Mouse (Mus musculus) bone marrow, adult 2 months (tissue): Measurements from ENCODE around the gene Irak3. TPM values are rescaled to one million over a fixed set of nuclear protein-coding genes. Genes with fewer than 3 reads are reported as not detected.

ENCODE experiments used
- H3K27ac ChIP-seq: fragments of 200-500 bp; 2 replicates; pipeline ENCODE4 v1.5.1; 2012; ENCODE audit warnings: low read depth, mild to moderate bottlenecking, control low read depth, inconsistent platforms, low read length; ENCODE audit not compliant: control insufficient read depth, poor library complexity, insufficient read depth
- H3K4me1 ChIP-seq: fragments of 200-500 bp; 2 replicates; pipeline ENCODE4 v1.6.1; 2011; ENCODE audit warnings: low read length; ENCODE audit not compliant: control insufficient read depth, insufficient read depth
- H3K4me3 ChIP-seq: fragments of 200-500 bp; replicated peaks from 2 replicates; pipeline ENCODE3; 2011; ENCODE audit warnings: mild to moderate bottlenecking, low read depth, low read length, control low read depth; ENCODE audit not compliant: control insufficient read depth
- CTCF ChIP-seq: fragments of 200-500 bp; IDR thresholded peaks from 2 replicates; pipeline ENCODE4 v1.5.1; 2011; ENCODE audit warnings: low read length, control low read depth; ENCODE audit not compliant: control insufficient read depth, insufficient read depth
- POLR2A ChIP-seq: fragments of 200-500 bp; IDR thresholded peaks from 2 replicates; pipeline ENCODE4 v1.6.1; 2011; ENCODE audit warnings: low read depth, mild to moderate bottlenecking, control low read depth, low read length, borderline replicate concordance; ENCODE audit not compliant: control insufficient read depth
- WGBS: fragments of 180-500 bp; shearing (Covaris S2); methylation state at CpG from one replicate; pipeline ENCODE4 v1.1.7; 2018; 5-methylcytosine and 5-hydroxymethylcytosine counted together
- polyA plus RNA-seq: library from polyadenylated mRNA; stranded (reverse); fragments of >200 nt; gene quantifications from 2 replicates; pipeline ENCODE4 v1.2.4, GENCODE M21; 2011; ENCODE audit warnings: low replicate concordance; ENCODE audit not compliant: missing spikeins, insufficient read depth, insufficient read length

Gene Irak3
- polyA plus RNA-seq, 1 experiment: 14.3 TPM

- H3K4me3 ChIP-seq: no peak overlapping the region
- no peak overlapping the region for H3K27ac ChIP-seq
- WGBS: 87% methylated on average over 12 of the region's 12 CpGs
- no peaks in the 10 kb centered on the region; the same call in 1 of the 2 replicates for H3K4me1 ChIP-seq
- no peak for TF ChIP-seq POLR2A
- no peak for TF ChIP-seq CTCF
Observed at GRCm38 (mm10) chr10:120092548-120092947, 109.4 kb downstream of the Irak3 start.

Other genes starting within 250 kb of the Irak3 start
- gene Helb, start 89.1 kb downstream of the Irak3 start, polyA plus RNA-seq: 17.6 TPM in 2 replicates
- 64.9 and 68.2 TPM in 2 replicates for gene Tmbim4, start 540 bp downstream of the Irak3 start, polyA plus RNA-seq
- 15.0 and 45.4 TPM in 2 replicates for gene Llph, start 24.9 kb upstream of the Irak3 start, polyA plus RNA-seq